Comparison of ENCODE assay signal across 9 mouse cellular contexts in the genomic region with DNA sequence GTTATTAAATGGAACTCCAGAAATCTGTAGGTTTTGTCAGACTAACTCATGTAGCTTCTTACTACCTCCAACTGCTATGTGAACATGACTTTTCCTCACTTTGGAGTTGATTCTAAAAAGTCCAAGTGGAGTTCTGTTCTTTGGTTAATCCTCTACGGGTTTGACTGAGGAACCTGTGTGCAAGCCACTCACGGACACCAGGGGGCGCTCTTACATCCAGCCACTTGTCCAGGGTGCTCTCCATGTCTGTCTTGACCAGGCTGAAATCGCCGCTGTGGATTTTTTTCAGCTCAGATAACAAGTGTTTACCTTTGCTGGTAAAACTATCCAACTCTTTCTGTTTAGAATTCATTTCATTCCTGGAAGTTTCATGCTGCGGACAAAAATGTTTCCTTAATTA.
DNase-seq lines count a peak whose midpoint lies in the region; ATAC-seq and TF ChIP-seq lines count a peak whose summit lies in the region.
"Had no signal": no experiment of that assay in that cellular context is flagged by ENCODE, and none has a peak within 500 bp of the region (broad histone marks: within the 10 kb centered on the region; RNA-seq: fewer than 3 reads in every experiment).

No protein-coding gene starts in this region.

- H3K4me1 ChIP-seq in hindbrain, embryonic 11.5 days (replicated peaks; ENCODE audit: control insufficient read depth, insufficient read depth, low read length) = no peaks in the 10 kb centered on the region
- no peaks in the 10 kb centered on the region for H3K4me1 ChIP-seq in hindbrain, embryonic 13.5 days (replicated peaks)
- no peaks in the 10 kb centered on the region for H3K4me1 ChIP-seq in forebrain, embryonic 14.5 days (ENCODE audit: control insufficient read depth, insufficient read depth, low read length)
- no peaks in the 10 kb centered on the region for H3K4me1 ChIP-seq in neural tube, embryonic 11.5 days (ENCODE audit: control insufficient read depth, insufficient read depth, low read length)
- no peaks in the 10 kb centered on the region for H3K4me1 ChIP-seq in testis, adult 2 months (ENCODE audit: control insufficient read depth, insufficient read depth, low read length)
- H3K4me1 ChIP-seq: embryonic facial prominence, embryonic 12.5 days had no signal

- intact Hi-C loops in left cerebral cortex, postnatal 36 days (cut with DNase I) = loop anchor here (10.0 kb wide), 2 partner anchors 317 to 467 kb away; a partner anchor contains a TSS

- no peak overlapping the region for H3K4me3 ChIP-seq in hindbrain, embryonic 11.5 days (ENCODE audit: low read depth, low read length)
- H3K4me3 ChIP-seq in hindbrain, embryonic 13.5 days = no peak overlapping the region
- H3K4me3 ChIP-seq in forebrain, embryonic 14.5 days (ENCODE audit: low read depth, low read length) = no peak overlapping the region
- no peak overlapping the region for H3K4me3 ChIP-seq in neural tube, embryonic 11.5 days (ENCODE audit: low read depth, low read length)
- no peak overlapping the region for H3K4me3 ChIP-seq in testis, adult 2 months (ENCODE audit: control insufficient read depth, low read depth, low read length)
- H3K4me3 ChIP-seq: embryonic facial prominence, embryonic 12.5 days had no signal

- no peaks in the 10 kb centered on the region for H3K9me3 ChIP-seq in hindbrain, embryonic 11.5 days (ENCODE audit: control insufficient read depth, low read length)
- H3K9me3 ChIP-seq in hindbrain, embryonic 13.5 days = no peaks in the 10 kb centered on the region
- no peaks in the 10 kb centered on the region for H3K9me3 ChIP-seq in forebrain, embryonic 14.5 days (replicated peaks; ENCODE audit: control insufficient read depth, low read length)
- H3K9me3 ChIP-seq in neural tube, embryonic 11.5 days (ENCODE audit: control insufficient read depth, low read length) = no peaks in the 10 kb centered on the region
- H3K9me3 ChIP-seq: embryonic facial prominence, embryonic 12.5 days had no signal

- peak; percentile 82 for TF ChIP-seq CTCF in brain, embryonic 14.5 days (IDR thresholded peaks at IDR 0.05; ENCODE audit: borderline replicate concordance, extremely low read depth, insufficient read depth, insufficient read length)
- TF ChIP-seq CTCF in testis, adult 2 months (IDR thresholded peaks at IDR 0.05; ENCODE audit: control insufficient read depth, insufficient read depth, insufficient replicate concordance, low read depth, low read length) = peak; percentile 82; the same call in 1 of the 2 replicates

- ATAC-seq in hindbrain, embryonic 11.5 days (ENCODE audit: low FRiP score) = peak; percentile 67; the same call in 1 of the 2 replicates
- no peak for ATAC-seq in hindbrain, embryonic 13.5 days (ENCODE audit: low FRiP score)
- peak; percentile 65 for ATAC-seq in forebrain, embryonic 14.5 days
- no peak for ATAC-seq in neural tube, embryonic 11.5 days (ENCODE audit: insufficient read depth, low FRiP score, low TSS enrichment)

- no peak overlapping the region for H3K4me2 ChIP-seq in hindbrain, embryonic 11.5 days (replicated peaks; ENCODE audit: low read depth, low read length)
- no peak overlapping the region for H3K4me2 ChIP-seq in hindbrain, embryonic 13.5 days
- no peak overlapping the region for H3K4me2 ChIP-seq in forebrain, embryonic 14.5 days (ENCODE audit: low read length)
- H3K4me2 ChIP-seq in neural tube, embryonic 11.5 days (ENCODE audit: low read depth) = no peak overlapping the region
- H3K4me2 ChIP-seq: embryonic facial prominence, embryonic 12.5 days had no signal

- no peak overlapping the region for H3K27ac ChIP-seq in hindbrain, embryonic 11.5 days (ENCODE audit: low read depth, low read length)
- H3K27ac ChIP-seq in hindbrain, embryonic 13.5 days = no peak overlapping the region
- no peak overlapping the region for H3K27ac ChIP-seq in forebrain, embryonic 14.5 days (ENCODE audit: low read depth, low read length)
- no peak overlapping the region for H3K27ac ChIP-seq in neural tube, embryonic 11.5 days (ENCODE audit: low read depth, low read length)
- H3K27ac ChIP-seq in testis, adult 2 months (ENCODE audit: control insufficient read depth, insufficient read depth, low read depth, low read length) = no peak overlapping the region
- H3K27ac ChIP-seq: embryonic facial prominence, embryonic 12.5 days had no signal

- TF ChIP-seq POLR2A in brain, embryonic 14.5 days (IDR thresholded peaks at IDR 0.05; ENCODE audit: borderline replicate concordance, extremely low read depth, insufficient read depth, insufficient read length, poor library complexity, severe bottlenecking) = no peak
- no peak for TF ChIP-seq POLR2A in testis, adult 2 months (IDR thresholded peaks at IDR 0.05; ENCODE audit: control insufficient read depth, low read depth, low read length)

- 27% methylated on average over 6 of the region's 6 CpGs for WGBS in hindbrain, embryonic 11.5 days
- WGBS in hindbrain, embryonic 13.5 days = 29% methylated on average over 6 of the region's 6 CpGs
- WGBS in forebrain, embryonic 14.5 days = 26% methylated on average over 6 of the region's 6 CpGs
- 31% methylated on average over 6 of the region's 6 CpGs for WGBS in neural tube, embryonic 11.5 days

- peak; percentile 81 for DNase-seq in hindbrain, embryonic 11.5 days (ENCODE audit: low spot score)
- peak; percentile 71 for DNase-seq in brain, embryonic 14.5 days (ENCODE audit: low read depth)
- peak; percentile 61 for DNase-seq in forebrain, embryonic 14.5 days (ENCODE audit: low spot score)
- peak; percentile 66 for DNase-seq in induced T-regulatory cell, adult 2 months (ENCODE audit: low read depth)
- DNase-seq in left cerebral cortex, postnatal 36 days (ENCODE audit: low spot score in 2 of 2) = peak; percentile 65 to 75
- DNase-seq in neural tube, embryonic 11.5 days (ENCODE audit: low spot score) = peak; percentile 63

- no peak overlapping the region for H3K9ac ChIP-seq in hindbrain, embryonic 11.5 days (ENCODE audit: low read depth, low read length)
- no peak overlapping the region for H3K9ac ChIP-seq in hindbrain, embryonic 13.5 days
- H3K9ac ChIP-seq in forebrain, embryonic 14.5 days (ENCODE audit: low read length) = no peak overlapping the region
- no peak overlapping the region for H3K9ac ChIP-seq in neural tube, embryonic 11.5 days (ENCODE audit: low read length)
- H3K9ac ChIP-seq: embryonic facial prominence, embryonic 12.5 days had no signal

- H3K36me3 ChIP-seq in hindbrain, embryonic 11.5 days (ENCODE audit: control insufficient read depth, insufficient read depth, low read length) = no peaks in the 10 kb centered on the region
- no peaks in the 10 kb centered on the region for H3K36me3 ChIP-seq in hindbrain, embryonic 13.5 days
- no peaks in the 10 kb centered on the region for H3K36me3 ChIP-seq in forebrain, embryonic 14.5 days (ENCODE audit: control insufficient read depth, insufficient read depth, low read length)
- no peaks in the 10 kb centered on the region for H3K36me3 ChIP-seq in neural tube, embryonic 11.5 days (ENCODE audit: control insufficient read depth, insufficient read depth, low read length)
- H3K36me3 ChIP-seq in testis, adult 2 months (ENCODE audit: control insufficient read depth, insufficient read depth, low read length) = no peaks in the 10 kb centered on the region
- H3K36me3 ChIP-seq: embryonic facial prominence, embryonic 12.5 days had no signal

- H3K27me3 ChIP-seq in hindbrain, embryonic 11.5 days (ENCODE audit: control insufficient read depth, insufficient read depth, low read length) = no peaks in the 10 kb centered on the region
- no peaks in the 10 kb centered on the region for H3K27me3 ChIP-seq in hindbrain, embryonic 13.5 days
- H3K27me3 ChIP-seq in forebrain, embryonic 14.5 days (replicated peaks; ENCODE audit: control insufficient read depth, insufficient read depth, low read length) = no peaks in the 10 kb centered on the region
- H3K27me3 ChIP-seq in neural tube, embryonic 11.5 days (ENCODE audit: control insufficient read depth, insufficient read depth, low read length) = no peaks in the 10 kb centered on the region
- H3K27me3 ChIP-seq in testis, adult 2 months (ENCODE audit: control insufficient read depth, insufficient read depth, low read length) = no peaks in the 10 kb centered on the region
- H3K27me3 ChIP-seq: embryonic facial prominence, embryonic 12.5 days had no signal

Comparison
In these comparisons a context has a peak if more than half of its experiments do, and no peak if none do; other contexts are left out.
1. ATAC-seq: peak in hindbrain, embryonic 11.5 days (single experiment) and forebrain, embryonic 14.5 days (single experiment); none in hindbrain, embryonic 13.5 days (single experiment) and neural tube, embryonic 11.5 days (single experiment).
2. Peak in every context shown above with its lines, with median percentiles within 50 percentile points of each other: DNase-seq.